Mouse (Mus musculus) lung, embryonic 15.5 days (tissue): ENCODE data around the gene Ces4a. TPM values are rescaled to one million over a fixed set of nuclear protein-coding genes. Genes with fewer than 3 reads are reported as not detected.
"Not testable (repeated sequence)": the region's sequence is repeated elsewhere in the genome, so short reads cannot be mapped to it uniquely, and the experiment has no call there.

Experiments
- ATAC-seq: fragments of 200-750 bp; cut with Nextera tagmentation; 2 replicates; pipeline ENCODE4 v1.8.0; 2017; ENCODE audit warnings: moderate number of reproducible peaks, borderline replicate concordance; ENCODE audit not compliant: low FRiP score, low TSS enrichment; ENCODE audit errors: extremely low read depth
- H3K27ac ChIP-seq: fragments of 300-500 bp; sonication (generic); 2 replicates; pipeline ENCODE4 v1.5.1; 2015; ENCODE audit warnings: moderate library complexity, mild to moderate bottlenecking, inconsistent platforms
- H3K27me3 ChIP-seq: fragments of 300-500 bp; sonication (generic); 2 replicates; pipeline ENCODE4 v1.6.1; 2015; ENCODE audit warnings: inconsistent platforms
- H3K36me3 ChIP-seq: fragments of 300-500 bp; sonication (generic); 2 replicates; pipeline ENCODE4 v1.6.1; 2015; ENCODE audit warnings: inconsistent platforms
- H3K4me1 ChIP-seq: fragments of 300-500 bp; sonication (generic); 2 replicates; pipeline ENCODE4 v1.6.1; 2015; ENCODE audit warnings: inconsistent platforms
- H3K4me2 ChIP-seq: fragments of 300-500 bp; sonication (generic); 2 replicates; pipeline ENCODE4 v1.6.1; 2015; ENCODE audit warnings: inconsistent platforms, mild to moderate bottlenecking, moderate library complexity
- H3K4me3 ChIP-seq: fragments of 300-500 bp; sonication (generic); 2 replicates; pipeline ENCODE4 v1.5.1; 2015; ENCODE audit warnings: mild to moderate bottlenecking, inconsistent platforms
- H3K9ac ChIP-seq: fragments of 300-500 bp; sonication (generic); 2 replicates; pipeline ENCODE4 v1.6.1; 2015; ENCODE audit warnings: inconsistent platforms
- H3K9me3 ChIP-seq: fragments of 300-500 bp; sonication (generic); 2 replicates; pipeline ENCODE4 v1.6.1; 2016; ENCODE audit warnings: inconsistent platforms
- WGBS: fragments of 180-500 bp; shearing (Covaris S2); methylation state at CpG from one replicate; pipeline ENCODE4 v1.1.7; 2015; 5-methylcytosine and 5-hydroxymethylcytosine counted together
- polyA plus RNA-seq: library from polyadenylated mRNA; unstranded; fragments of >200 nt; fragmentation: Nextera tagmentation; extraction: Ambion mirVana; gene quantifications from 2 replicates; pipeline ENCODE4 v1.2.1, GENCODE M21; 2015

Gene Ces4a
- not detected in 2 replicates for polyA plus RNA-seq

GRCm38 (mm10) chr8:105131509-105131908 is at the start of gene Ces4a:
TSS of gene Ces4a (plus strand) at chr8:105131800.
- Histone ChIP-seq H3K4me3 (no peak within 1 kb of the TSS), H3K9me3 (no peaks in the 10 kb centered on the region), H3K27me3 (no peaks in the 10 kb centered on the region), H3K4me2 (no peak within 1 kb of the TSS), H3K4me1 (no peaks in the 10 kb centered on the region), H3K36me3 (no peaks in the 10 kb centered on the region), H3K9ac (no peak within 1 kb of the TSS), H3K27ac (no peak within 1 kb of the TSS)
- no peak for ATAC-seq
- WGBS, result 74% methylated on average over 5 of the region's 5 CpGs

GRCm38 (mm10) chr8:105083449-105084050 is 48.0 kb upstream of the Ces4a start, which contains the start of gene Ces3b:
TSS of gene Ces3b (plus strand) at chr8:105083753.
- no peak within 1 kb of the TSS for H3K27ac ChIP-seq
- H3K9me3 ChIP-seq, result no peaks in the 10 kb centered on the region
- H3K9ac ChIP-seq, result no peak within 1 kb of the TSS
- no peaks in the 10 kb centered on the region for H3K27me3 ChIP-seq
- H3K4me3 ChIP-seq, result no peak within 1 kb of the TSS
- ATAC-seq, result no peak
- no peaks in the 10 kb centered on the region for H3K36me3 ChIP-seq
- no peak within 1 kb of the TSS for H3K4me2 ChIP-seq
- H3K4me1 ChIP-seq, result no peaks in the 10 kb centered on the region
- 52% methylated on average over 7 of the region's 7 CpGs for WGBS

GRCm38 (mm10) chr8:105088166-105088565 is 43.4 kb upstream of the Ces4a start:
- not testable (repeated sequence) for H3K36me3 ChIP-seq, H3K9ac ChIP-seq, H3K4me3 ChIP-seq, H3K9me3 ChIP-seq, H3K27ac ChIP-seq, H3K4me2 ChIP-seq, H3K27me3 ChIP-seq, ATAC-seq, H3K4me1 ChIP-seq
- 77% methylated on average over 5 of the region's 5 CpGs for WGBS

- Histone ChIP-seq H3K4me2 (no peak overlapping the region), H3K36me3 (no peaks in the 10 kb centered on the region), H3K9me3 (no peaks in the 10 kb centered on the region), H3K27me3 (no peaks in the 10 kb centered on the region), H3K9ac (no peak overlapping the region), H3K4me3 (no peak overlapping the region), H3K4me1 (no peaks in the 10 kb centered on the region), H3K27ac (no peak overlapping the region)
- 58% methylated on average over 4 of the region's 4 CpGs for WGBS
- ATAC-seq, result no peak
Observed at GRCm38 (mm10) chr8:105088581-105088980, 43.0 kb upstream of the Ces4a start.

GRCm38 (mm10) chr8:105093992-105094391 is 37.6 kb upstream of the Ces4a start:
- ATAC-seq, result 0 out of 2 replicates have a peak, but pooled peaks have one; percentile 3
- H3K4me3 ChIP-seq, result no peak overlapping the region
- H3K4me1 ChIP-seq, result no peaks in the 10 kb centered on the region
- no peaks in the 10 kb centered on the region for H3K27me3 ChIP-seq
- no peaks in the 10 kb centered on the region for H3K36me3 ChIP-seq
- H3K9ac ChIP-seq, result no peak overlapping the region
- no peak overlapping the region for H3K4me2 ChIP-seq
- WGBS, result 83% methylated on average over 2 of the region's 3 CpGs
- no peaks in the 10 kb centered on the region for H3K9me3 ChIP-seq
- H3K27ac ChIP-seq, result no peak overlapping the region

- not testable (repeated sequence) for H3K4me2 ChIP-seq, H3K36me3 ChIP-seq, ATAC-seq, H3K4me3 ChIP-seq, H3K9ac ChIP-seq, H3K9me3 ChIP-seq, H3K27me3 ChIP-seq, H3K27ac ChIP-seq, H3K4me1 ChIP-seq
- 74% methylated on average over 4 of the region's 4 CpGs for WGBS
Observed at GRCm38 (mm10) chr8:105102101-105102785, 29.4 kb upstream of the Ces4a start.

- not testable (repeated sequence) for H3K9ac ChIP-seq, H3K4me3 ChIP-seq, ATAC-seq, H3K4me1 ChIP-seq, H3K36me3 ChIP-seq, H3K4me2 ChIP-seq, H3K27me3 ChIP-seq, H3K27ac ChIP-seq, H3K9me3 ChIP-seq
- 73% methylated on average over 5 of the region's 5 CpGs for WGBS
Observed at GRCm38 (mm10) chr8:105103701-105104100, 27.9 kb upstream of the Ces4a start.

- Histone ChIP-seq H3K9me3 (no peaks in the 10 kb centered on the region), H3K4me2 (no peak overlapping the region), H3K4me3 (no peak overlapping the region), H3K36me3 (no peaks in the 10 kb centered on the region), H3K27me3 (no peaks in the 10 kb centered on the region), H3K27ac (no peak overlapping the region), H3K9ac (no peak overlapping the region), H3K4me1 (no peaks in the 10 kb centered on the region)
- WGBS, result 72% methylated on average over 3 of the region's 3 CpGs
- ATAC-seq, result no peak
Observed at GRCm38 (mm10) chr8:105104220-105104619, 27.4 kb upstream of the Ces4a start.

- WGBS, result 72% methylated on average over 9 of the region's 9 CpGs
- H3K4me1 ChIP-seq, result no peaks in the 10 kb centered on the region
- no peak overlapping the region for H3K27ac ChIP-seq
- H3K9ac ChIP-seq, result no peak overlapping the region
- H3K4me3 ChIP-seq, result no peak overlapping the region
- H3K4me2 ChIP-seq, result no peak overlapping the region
- H3K27me3 ChIP-seq, result no peaks in the 10 kb centered on the region
- H3K9me3 ChIP-seq, result no peaks in the 10 kb centered on the region
- ATAC-seq, result no peak
- no peaks in the 10 kb centered on the region for H3K36me3 ChIP-seq
Observed at GRCm38 (mm10) chr8:105129864-105130263, 1.7 kb upstream of the Ces4a start.

GRCm38 (mm10) chr8:105138423-105138822 is 6.8 kb downstream of the Ces4a start:
- H3K36me3 ChIP-seq, result no peaks in the 10 kb centered on the region
- no peak overlapping the region for H3K4me2 ChIP-seq
- no peaks in the 10 kb centered on the region for H3K27me3 ChIP-seq
- no peak for ATAC-seq
- H3K9me3 ChIP-seq, result no peaks in the 10 kb centered on the region
- H3K9ac ChIP-seq, result no peak overlapping the region
- no peak overlapping the region for H3K4me3 ChIP-seq
- no peaks in the 10 kb centered on the region for H3K4me1 ChIP-seq
- no peak overlapping the region for H3K27ac ChIP-seq
- 24% methylated on average over 4 of the region's 4 CpGs for WGBS

GRCm38 (mm10) chr8:105142395-105142794 is 10.8 kb downstream of the Ces4a start:
- Histone ChIP-seq H3K4me1 (no peaks in the 10 kb centered on the region), H3K9ac (no peak overlapping the region), H3K4me3 (no peak overlapping the region), H3K36me3 (no peaks in the 10 kb centered on the region), H3K9me3 (no peaks in the 10 kb centered on the region), H3K27me3 (no peaks in the 10 kb centered on the region), H3K4me2 (peak overlapping the region; percentile 7; the same call in 1 of the 2 replicates), H3K27ac (no peak overlapping the region)
- WGBS, result 29% methylated on average over 19 of the region's 19 CpGs
- ATAC-seq, result no peak

- peaks cover 8% of the 10 kb centered on the region; the same call in 1 of the 2 replicates for H3K27me3 ChIP-seq
- peaks cover 10% of the 10 kb centered on the region for H3K4me1 ChIP-seq
- no peaks in the 10 kb centered on the region for H3K36me3 ChIP-seq
- no peak overlapping the region for H3K4me2 ChIP-seq
- no peak overlapping the region for H3K9ac ChIP-seq
- H3K9me3 ChIP-seq, result no peaks in the 10 kb centered on the region
- H3K4me3 ChIP-seq, result no peak overlapping the region
- no peak for ATAC-seq
- WGBS, result 60% methylated on average over 4 of the region's 4 CpGs
- no peak overlapping the region for H3K27ac ChIP-seq
Observed at GRCm38 (mm10) chr8:105151654-105152053, 20.1 kb downstream of the Ces4a start.
